Mouse (Mus musculus) macrophage (primary cell): ENCODE results near the gene Tas2r143. TPM values are rescaled to one million over a fixed set of nuclear protein-coding genes. Genes with fewer than 3 reads are reported as not detected.

Experiments used
- H3K27ac ChIP-seq: fragments of 350-480 bp; formaldehyde crosslinking; 2 replicates; pipeline ENCODE4 v1.9.0; 2021
- H3K36me3 ChIP-seq: fragments of 350-480 bp; formaldehyde crosslinking; 2 replicates; pipeline ENCODE4 v1.9.0; 2021; ENCODE audit errors: inconsistent target
- H3K4me3 ChIP-seq: fragments of 350-480 bp; formaldehyde crosslinking; 2 replicates; pipeline ENCODE4 v1.9.0; 2021; ENCODE audit errors: inconsistent target
- H3K79me2 ChIP-seq: fragments of 350-480 bp; formaldehyde crosslinking; 2 replicates; pipeline ENCODE4 v1.9.0; 2021; ENCODE audit errors: inconsistent target
- WGBS: methylation state at CpG from one replicate; pipeline ENCODE4 v1.1.7; 2026; ENCODE audit warnings: inconsistent platforms; ENCODE audit not compliant: missing documents; 5-methylcytosine and 5-hydroxymethylcytosine counted together
- polyA plus RNA-seq: library from polyadenylated mRNA; stranded (reverse); fragments of 250-400 nt; gene quantifications from 3 replicates; pipeline ENCODE4 v1.2.4, GENCODE M21; 2018; ENCODE audit warnings: inconsistent platforms

The Tas2r143 gene
- polyA plus RNA-seq, 1 experiment from 2014 or later: not detected

- no peak overlapping the region for H3K4me3 ChIP-seq
- H3K27ac ChIP-seq: no peak overlapping the region
- 18% methylated on average over 3 of the region's 3 CpGs for WGBS
- H3K79me2 ChIP-seq: no peaks in the 10 kb centered on the region
- no peaks in the 10 kb centered on the region for H3K36me3 ChIP-seq
These were observed 1.8 kb upstream of the Tas2r143 start for GRCm38 (mm10) chr6:42398285-42398684.

- Histone ChIP-seq H3K79me2 (no peaks in the 10 kb centered on the region), H3K36me3 (no peaks in the 10 kb centered on the region), H3K4me3 (no peak overlapping the region), H3K27ac (no peak overlapping the region)
- 100% methylated on average over 1 of the region's 1 CpGs for WGBS
These were observed 1.0 kb upstream of the Tas2r143 start for GRCm38 (mm10) chr6:42398998-42399397.

GRCm38 (mm10) chr6:42405134-42405533 is 5.1 kb downstream of the Tas2r143 start, which contains the start of gene Tas2r135:
Gene Tas2r135 (plus strand): TSS chr6:42405434.
- Histone ChIP-seq H3K79me2 (no peaks in the 10 kb centered on the region), H3K4me3 (no peak within 1 kb of the TSS), H3K27ac (no peak within 1 kb of the TSS), H3K36me3 (no peaks in the 10 kb centered on the region)
- WGBS: 92% methylated on average over 2 of the region's 2 CpGs

- Histone ChIP-seq H3K79me2 (no peaks in the 10 kb centered on the region), H3K36me3 (no peaks in the 10 kb centered on the region), H3K4me3 (no peak overlapping the region), H3K27ac (no peak overlapping the region)
- 35% methylated on average over 2 of the region's 2 CpGs for WGBS
These were observed 19.4 kb downstream of the Tas2r143 start for GRCm38 (mm10) chr6:42419443-42419842.

GRCm38 (mm10) chr6:42421439-42421838 is 21.4 kb downstream of the Tas2r143 start:
- 0% methylated on average over 2 of the region's 2 CpGs for WGBS
- no peak overlapping the region for H3K27ac ChIP-seq
- H3K79me2 ChIP-seq: no peaks in the 10 kb centered on the region
- no peaks in the 10 kb centered on the region for H3K36me3 ChIP-seq
- H3K4me3 ChIP-seq: no peak overlapping the region

- no peaks in the 10 kb centered on the region for H3K36me3 ChIP-seq
- no peak overlapping the region for H3K4me3 ChIP-seq
- 32% methylated on average over 3 of the region's 3 CpGs for WGBS
- H3K27ac ChIP-seq: no peak overlapping the region
- H3K79me2 ChIP-seq: no peaks in the 10 kb centered on the region
These were observed 24.4 kb downstream of the Tas2r143 start for GRCm38 (mm10) chr6:42424472-42424871.

- Histone ChIP-seq H3K4me3 (no peak overlapping the region), H3K79me2 (no peaks in the 10 kb centered on the region), H3K36me3 (no peaks in the 10 kb centered on the region), H3K27ac (no peak overlapping the region)
- 91% methylated on average over 4 of the region's 4 CpGs for WGBS
These were observed 26.3 kb downstream of the Tas2r143 start for GRCm38 (mm10) chr6:42426337-42426736.

- H3K27ac ChIP-seq: no peak overlapping the region
- WGBS: 24% methylated on average over 2 of the region's 2 CpGs
These were observed 33.5 kb downstream of the Tas2r143 start for GRCm38 (mm10) chr6:42433554-42433953.

GRCm38 (mm10) chr6:42434446-42434845 is 34.4 kb downstream of the Tas2r143 start, which contains the start of gene Tas2r126:
Gene Tas2r126 (plus strand): TSS chr6:42434535.
- no peaks in the 10 kb centered on the region for H3K36me3 ChIP-seq
- WGBS: 74% methylated on average over 6 of the region's 6 CpGs
- no peak within 1 kb of the TSS for H3K27ac ChIP-seq
- H3K4me3 ChIP-seq: no peak within 1 kb of the TSS
- no peaks in the 10 kb centered on the region for H3K79me2 ChIP-seq

More at GRCm38 (mm10) chr6:42433554-42433953, 33.5 kb downstream of the Tas2r143 start:
- H3K4me3 ChIP-seq: no peak overlapping the region
- no peaks in the 10 kb centered on the region for H3K79me2 ChIP-seq
- no peaks in the 10 kb centered on the region for H3K36me3 ChIP-seq

GRCm38 (mm10) chr6:42435490-42435889 is 35.5 kb downstream of the Tas2r143 start:
- H3K27ac ChIP-seq: no peak overlapping the region
- H3K4me3 ChIP-seq: no peak overlapping the region
- no peaks in the 10 kb centered on the region for H3K36me3 ChIP-seq
- 83% methylated on average over 2 of the region's 2 CpGs for WGBS
- no peaks in the 10 kb centered on the region for H3K79me2 ChIP-seq

GRCm38 (mm10) chr6:42441395-42441794 is 41.4 kb downstream of the Tas2r143 start:
- no peaks in the 10 kb centered on the region for H3K79me2 ChIP-seq
- no peaks in the 10 kb centered on the region for H3K36me3 ChIP-seq
- WGBS: 100% methylated on average over 2 of the region's 2 CpGs
- no peak overlapping the region for H3K4me3 ChIP-seq
- H3K27ac ChIP-seq: no peak overlapping the region

GRCm38 (mm10) chr6:42444491-42444890 is 44.5 kb downstream of the Tas2r143 start:
- no peak overlapping the region for H3K27ac ChIP-seq
- WGBS: 93% methylated on average over 2 of the region's 2 CpGs
- no peaks in the 10 kb centered on the region for H3K79me2 ChIP-seq
- H3K36me3 ChIP-seq: no peaks in the 10 kb centered on the region
- H3K4me3 ChIP-seq: no peak overlapping the region

GRCm38 (mm10) chr6:42447381-42447780 is 47.3 kb downstream of the Tas2r143 start:
- Histone ChIP-seq H3K4me3 (no peak overlapping the region), H3K36me3 (no peaks in the 10 kb centered on the region)
- WGBS: 90% methylated on average over 2 of the region's 2 CpGs

More at GRCm38 (mm10) chr6:42447381-42447780, 47.3 kb downstream of the Tas2r143 start:
- Histone ChIP-seq H3K79me2 (no peaks in the 10 kb centered on the region), H3K27ac (no peak overlapping the region)
